Comparison of ENCODE assay signal across 17 mouse cellular contexts in genomic region chrX:143867129-143867664, GRCm38 (mm10). TPM values are rescaled to one million over a fixed set of nuclear protein-coding genes. Genes with fewer than 3 reads are reported as not detected.
"Had no signal": no experiment of that assay in that cellular context is flagged by ENCODE, and none has a peak within 500 bp of the region (broad histone marks: within the 10 kb centered on the region; RNA-seq: fewer than 3 reads in every experiment).

No protein-coding gene starts in this region.

- DNase-seq: retina, postnatal 1 day; right cerebral cortex, adult 18-20 months; right cerebral cortex, postnatal 14 days; right cerebral cortex, postnatal 25 days; right cerebral cortex, postnatal 4 days; spleen, adult 18-20 months; thymus, adult 18-20 months; thymus, adult 2 months; thymus, postnatal 14 days; thymus, postnatal 25 days; thymus, postnatal 36 days; thymus, postnatal 4 days had no signal

- H3K27ac ChIP-seq: neural tube, embryonic 13.5 days; neural tube, embryonic 15.5 days; stomach, embryonic 15.5 days; stomach, postnatal 0 days had no signal

- H3K9ac ChIP-seq: neural tube, embryonic 13.5 days; neural tube, embryonic 15.5 days; stomach, embryonic 15.5 days had no signal

- H3K36me3 ChIP-seq: neural tube, embryonic 13.5 days; neural tube, embryonic 15.5 days; stomach, embryonic 15.5 days had no signal

- H3K4me3 ChIP-seq: neural tube, embryonic 13.5 days; neural tube, embryonic 15.5 days; stomach, embryonic 15.5 days had no signal

- H3K9me3 ChIP-seq: neural tube, embryonic 13.5 days; neural tube, embryonic 15.5 days; stomach, embryonic 15.5 days had no signal

- H3K4me2 ChIP-seq: neural tube, embryonic 13.5 days; neural tube, embryonic 15.5 days; stomach, embryonic 15.5 days had no signal

- H3K27me3 ChIP-seq: stomach, embryonic 15.5 days had no signal

- H3K4me1 ChIP-seq: neural tube, embryonic 13.5 days; neural tube, embryonic 15.5 days; stomach, embryonic 15.5 days had no signal

RNA-seq across cellular contexts. Expression of gene Capn6, which starts 40.0 kb away (rescaled TPM):
- polyA plus RNA-seq: small intestine, adult 2 months had no signal
